Mouse (Mus musculus) kidney, adult 2 months (tissue): ENCODE measurements around the gene Zfpm1. TPM values are rescaled to one million over a fixed set of nuclear protein-coding genes. Genes with fewer than 3 reads are reported as not detected.

ENCODE experiments used
- DNase-seq: peaks from one replicate; pipeline ENCODE4 v3.0.0; 2021
- H3K27ac ChIP-seq: fragments of 200-500 bp; 2 replicates; pipeline ENCODE4 v1.5.1; 2012; ENCODE audit warnings: low read depth, low read length, control low read depth, inconsistent platforms; ENCODE audit not compliant: insufficient read depth
- H3K27me3 ChIP-seq: fragments of 200-500 bp; replicated peaks from 2 replicates; pipeline ENCODE4 v1.6.1; 2012; ENCODE audit warnings: mild to moderate bottlenecking, moderate library complexity, low read length, inconsistent platforms; ENCODE audit not compliant: control insufficient read depth, insufficient read depth
- H3K36me3 ChIP-seq: fragments of 200-500 bp; 2 replicates; pipeline ENCODE4 v1.6.1; 2012; ENCODE audit warnings: mild to moderate bottlenecking, moderate library complexity, low read length, inconsistent platforms; ENCODE audit not compliant: control insufficient read depth, insufficient read depth
- H3K4me1 ChIP-seq: fragments of 200-500 bp; 2 replicates; pipeline ENCODE4 v1.6.1; 2011; ENCODE audit warnings: low read length; ENCODE audit not compliant: control insufficient read depth, insufficient read depth
- H3K4me3 ChIP-seq: fragments of 200-500 bp; 2 replicates; pipeline ENCODE4 v1.5.1; 2011; ENCODE audit warnings: mild to moderate bottlenecking, low read depth, low read length, control low read depth; ENCODE audit not compliant: insufficient read depth
- CTCF ChIP-seq: fragments of 200-500 bp; conservative IDR thresholded peaks from 2 replicates; pipeline ENCODE4 v1.5.1; 2011; ENCODE audit warnings: low read depth, mild to moderate bottlenecking, control low read depth, low read length, moderate library complexity, mixed read lengths; ENCODE audit not compliant: insufficient read depth, insufficient read length
- POLR2A ChIP-seq: fragments of 200-500 bp; IDR thresholded peaks from one replicate; pipeline ENCODE4 v1.6.1; 2011; ENCODE audit warnings: low read depth, low read length, control low read depth
- WGBS: fragments of 180-500 bp; shearing (Covaris S2); methylation state at CpG from one replicate; pipeline ENCODE4 v1.1.7; 2018; 5-methylcytosine and 5-hydroxymethylcytosine counted together
- polyA plus RNA-seq: library from polyadenylated mRNA; depleted of rRNA; stranded (reverse); fragments of >200 nt; gene quantifications from 2 replicates; pipeline ENCODE4 v1.2.3, GENCODE M21; 2012

The Zfpm1 gene
- polyA plus RNA-seq, 1 experiment = 9.7 TPM

- 45% methylated on average over 8 of the region's 8 CpGs for WGBS
- TF ChIP-seq CTCF (no peak), POLR2A (no peak)
- H3K4me3 ChIP-seq = no peak overlapping the region
- H3K27ac ChIP-seq = no peak overlapping the region
- H3K4me1 ChIP-seq = no peaks in the 10 kb centered on the region
- H3K36me3 ChIP-seq = no peaks in the 10 kb centered on the region
- peak; percentile 45 for DNase-seq
- H3K27me3 ChIP-seq = no peaks in the 10 kb centered on the region
Observed at GRCm38 (mm10) chr8:122354157-122354556, 72.2 kb downstream of the Zfpm1 start.

DNA sequence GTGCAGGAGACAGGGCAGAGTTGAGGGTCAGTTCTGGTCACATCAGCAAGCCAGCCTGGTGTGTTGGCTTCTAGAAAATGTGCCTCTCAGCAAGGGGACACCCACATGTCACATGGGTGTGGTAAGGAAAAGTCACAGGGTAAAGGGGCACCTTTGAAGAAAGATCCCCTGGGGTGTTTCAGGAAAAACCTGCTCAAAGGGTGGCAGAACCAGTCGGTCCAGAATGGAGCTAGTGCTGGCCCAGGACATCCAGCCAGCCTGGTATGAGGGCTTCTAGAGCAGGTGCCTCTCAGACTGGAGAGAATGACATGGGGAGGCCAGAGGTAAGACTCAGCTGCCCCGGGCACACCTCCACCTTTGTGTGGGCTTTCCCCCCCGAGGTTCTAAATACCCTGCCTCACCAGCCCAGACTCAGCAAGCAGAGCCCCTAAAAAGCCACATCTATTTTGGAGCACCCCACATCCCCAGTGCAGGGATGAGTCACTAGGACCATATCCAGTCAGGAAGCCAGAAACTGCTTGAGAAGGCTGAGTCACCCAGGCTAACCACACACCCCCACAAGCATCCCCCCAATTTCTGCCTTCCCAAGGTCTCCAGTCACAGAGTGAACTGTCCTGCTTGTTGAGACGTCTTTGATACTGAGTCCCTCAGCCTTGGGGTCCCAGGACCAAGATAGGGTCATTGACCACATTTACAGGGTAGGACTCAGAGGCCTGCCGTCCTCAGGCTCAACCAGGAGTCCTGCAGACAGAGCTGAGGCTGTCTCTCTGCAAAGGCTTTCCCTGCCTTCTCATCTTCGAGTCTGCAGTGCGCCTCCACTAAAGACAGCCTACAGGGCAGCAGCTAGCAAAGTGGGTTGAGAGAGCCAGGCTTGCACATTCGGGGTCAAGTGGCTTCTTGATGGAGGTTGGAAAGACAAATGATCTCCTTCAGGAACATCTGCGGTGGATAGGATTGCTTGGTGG is 74.0 kb downstream of the Zfpm1 start:
- Histone ChIP-seq H3K4me3 (no peak overlapping the region), H3K27ac (no peak overlapping the region), H3K36me3 (no peaks in the 10 kb centered on the region), H3K4me1 (no peaks in the 10 kb centered on the region), H3K27me3 (no peaks in the 10 kb centered on the region)
- peak; percentile 42 for DNase-seq
- no peak for TF ChIP-seq CTCF
- TF ChIP-seq POLR2A = no peak
- WGBS = 75% methylated on average over 9 of the region's 9 CpGs

- TF ChIP-seq CTCF (no peak), POLR2A (no peak)
- Histone ChIP-seq H3K4me1 (no peaks in the 10 kb centered on the region), H3K27ac (no peak overlapping the region), H3K27me3 (no peaks in the 10 kb centered on the region), H3K36me3 (no peaks in the 10 kb centered on the region), H3K4me3 (no peak overlapping the region)
- 80% methylated on average over 11 of the region's 11 CpGs for WGBS
- DNase-seq = no peak
Observed at GRCm38 (mm10) chr8:122357202-122357601, 75.3 kb downstream of the Zfpm1 start.

- H3K27me3 ChIP-seq = no peaks in the 10 kb centered on the region
- 79% methylated on average over 5 of the region's 5 CpGs for WGBS
- H3K4me1 ChIP-seq = no peaks in the 10 kb centered on the region
- no peak overlapping the region for H3K27ac ChIP-seq
- H3K4me3 ChIP-seq = no peak overlapping the region
- DNase-seq = no peak
- no peaks in the 10 kb centered on the region for H3K36me3 ChIP-seq
- TF ChIP-seq POLR2A = no peak
- no peak for TF ChIP-seq CTCF
Observed at GRCm38 (mm10) chr8:122357641-122358040, 75.7 kb downstream of the Zfpm1 start.

DNA sequence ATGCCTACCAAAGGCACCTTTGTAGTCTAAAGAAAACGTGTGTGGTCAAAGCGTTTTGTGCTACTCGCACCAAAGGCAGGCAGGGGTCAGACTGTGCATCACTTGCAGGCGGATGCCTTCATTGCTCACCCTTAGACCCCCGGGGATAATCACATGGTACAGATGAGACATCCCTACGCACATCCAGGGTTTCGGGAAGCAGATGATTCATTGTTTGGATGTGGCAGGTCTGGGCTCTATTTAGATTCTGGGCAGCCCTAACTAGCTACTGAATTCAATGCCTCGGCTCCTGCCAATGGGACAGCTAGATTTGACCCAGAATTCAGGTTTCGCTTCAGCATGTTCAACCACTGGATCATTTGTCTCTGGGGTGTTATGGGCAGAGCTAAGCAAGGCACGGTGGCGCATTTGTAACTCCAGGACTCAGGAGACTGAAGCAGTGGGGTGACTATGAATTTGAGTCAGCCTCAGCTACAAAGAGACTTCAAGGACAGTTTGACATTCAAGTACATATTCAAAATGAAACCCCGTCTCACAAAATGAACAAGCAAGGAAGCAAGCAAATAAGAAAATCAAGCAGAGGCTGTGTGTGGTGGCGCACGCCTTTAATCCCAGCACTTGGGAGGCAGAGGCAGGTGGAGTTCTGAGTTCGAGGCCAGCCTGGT is 77.3 kb downstream of the Zfpm1 start:
- no peaks in the 10 kb centered on the region for H3K36me3 ChIP-seq
- 79% methylated on average over 15 of the region's 15 CpGs for WGBS
- TF ChIP-seq CTCF (no peak), POLR2A (no peak)
- no peak for DNase-seq
- H3K4me3 ChIP-seq = no peak overlapping the region
- H3K27ac ChIP-seq = no peak overlapping the region
- H3K27me3 ChIP-seq = no peaks in the 10 kb centered on the region
- no peaks in the 10 kb centered on the region for H3K4me1 ChIP-seq

- TF ChIP-seq CTCF (no peak), POLR2A (no peak)
- WGBS = 67% methylated on average over 7 of the region's 7 CpGs
- no peak for DNase-seq
Observed at GRCm38 (mm10) chr8:122360696-122361416, 78.9 kb downstream of the Zfpm1 start, which contains the start of gene Trhr2. TSS of gene Trhr2 (minus strand) at chr8:122360746.

GRCm38 (mm10) chr8:122362271-122362670 is 80.3 kb downstream of the Zfpm1 start:
- 58% methylated on average over 5 of the region's 5 CpGs for WGBS
- no peaks in the 10 kb centered on the region for H3K4me1 ChIP-seq
- no peak for TF ChIP-seq CTCF
- no peak for TF ChIP-seq POLR2A
- H3K27me3 ChIP-seq = no peaks in the 10 kb centered on the region
- no peak overlapping the region for H3K27ac ChIP-seq
- no peak overlapping the region for H3K4me3 ChIP-seq
- DNase-seq = no peak
- H3K36me3 ChIP-seq = no peaks in the 10 kb centered on the region

More at GRCm38 (mm10) chr8:122360696-122361416, 78.9 kb downstream of the Zfpm1 start, which contains the start of gene Trhr2:
- H3K27me3 ChIP-seq = no peaks in the 10 kb centered on the region
- no peaks in the 10 kb centered on the region for H3K4me1 ChIP-seq
- no peak within 1 kb of the TSS for H3K27ac ChIP-seq
- no peak within 1 kb of the TSS for H3K4me3 ChIP-seq
- no peaks in the 10 kb centered on the region for H3K36me3 ChIP-seq
